Comparison of ENCODE assay signal across 27 mouse cellular contexts in the genomic region with DNA sequence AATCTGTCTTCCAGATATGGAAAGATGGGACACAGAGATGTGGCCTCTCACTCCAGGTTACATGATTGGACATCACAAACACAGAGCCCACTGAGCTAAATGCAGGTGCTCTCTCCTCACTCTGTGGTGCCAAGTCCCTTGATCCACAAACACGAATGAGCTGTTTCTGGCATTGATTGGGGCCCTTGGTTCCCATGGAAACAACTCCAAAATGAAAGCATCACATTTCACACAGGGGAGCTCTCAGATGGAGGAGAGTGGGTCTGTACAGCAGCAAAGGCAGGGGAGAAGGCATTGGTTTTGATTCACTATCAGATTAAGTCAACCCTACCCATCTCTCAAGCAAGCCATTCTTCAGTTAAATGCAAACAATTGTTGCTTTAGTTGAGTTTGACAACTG. TPM values are rescaled to one million over a fixed set of nuclear protein-coding genes. Genes with fewer than 3 reads are reported as not detected.
A peak's percentile ranks its signal among the peaks of the same experiment; 100 is the strongest.
DNase-seq lines count a peak whose midpoint lies in the region; ATAC-seq and TF ChIP-seq lines count a peak whose summit lies in the region.
"Had no signal": no experiment of that assay in that cellular context is flagged by ENCODE, and none has a peak within 500 bp of the region (broad histone marks: within the 10 kb centered on the region; RNA-seq: fewer than 3 reads in every experiment).

No protein-coding gene starts in this region.

- ATAC-seq in embryonic facial prominence, embryonic 14.5 days (ENCODE audit: low read depth), result no peak
- ATAC-seq: liver, postnatal 0 days; lung, postnatal 0 days had no signal

- H3K4me2 ChIP-seq in embryonic facial prominence, embryonic 14.5 days (ENCODE audit: low read depth, low read length), result no peak overlapping the region
- H3K4me2 ChIP-seq: heart, embryonic 12.5 days; limb, embryonic 12.5 days; liver, embryonic 11.5 days; neural tube, embryonic 15.5 days had no signal

- TF ChIP-seq CTCF in gastrocnemius, adult 2 months (IDR thresholded peaks at IDR 0.05), result no peak

- no peak overlapping the region for H3K9ac ChIP-seq in embryonic facial prominence, embryonic 14.5 days (ENCODE audit: low read depth, low read length)
- H3K9ac ChIP-seq: heart, embryonic 12.5 days; limb, embryonic 12.5 days; liver, postnatal 0 days; neural tube, embryonic 15.5 days had no signal

- intact Hi-C loops in gastrocnemius, adult 2 months (cut with DNase I), result no loop called here

- H3K4me3 ChIP-seq in embryonic facial prominence, embryonic 14.5 days (ENCODE audit: low read depth, low read length), result no peak overlapping the region
- no peak overlapping the region for H3K4me3 ChIP-seq in gastrocnemius, adult 2 months
- H3K4me3 ChIP-seq: heart, embryonic 12.5 days; hindbrain, embryonic 10.5 days; limb, embryonic 12.5 days; neural tube, embryonic 15.5 days had no signal

- H3K27me3 ChIP-seq in embryonic facial prominence, embryonic 14.5 days (replicated peaks; ENCODE audit: control insufficient read depth, insufficient read depth, low read length), result no peaks in the 10 kb centered on the region
- H3K27me3 ChIP-seq: heart, embryonic 12.5 days; limb, embryonic 12.5 days; neural tube, embryonic 15.5 days had no signal

- 14% methylated on average over 1 of the region's 1 CpGs for WGBS in embryonic facial prominence, embryonic 14.5 days

- no peaks in the 10 kb centered on the region for H3K9me3 ChIP-seq in embryonic facial prominence, embryonic 14.5 days (ENCODE audit: control insufficient read depth, low read length)
- H3K9me3 ChIP-seq: heart, embryonic 12.5 days; hindbrain, embryonic 10.5 days; limb, embryonic 12.5 days; neural tube, embryonic 15.5 days had no signal

- no peaks in the 10 kb centered on the region for H3K4me1 ChIP-seq in embryonic facial prominence, embryonic 14.5 days (ENCODE audit: control insufficient read depth, insufficient read depth, low read length)

- no peak overlapping the region for H3K27ac ChIP-seq in embryonic facial prominence, embryonic 14.5 days (replicated peaks; ENCODE audit: low read depth, low read length)
- H3K27ac ChIP-seq in gastrocnemius, adult 2 months, result no peak overlapping the region
- H3K27ac ChIP-seq: hindbrain, embryonic 10.5 days; kidney, postnatal 0 days; limb, embryonic 12.5 days; neural tube, embryonic 15.5 days; stomach, postnatal 0 days had no signal

- peak; percentile 24 for DNase-seq in embryo, embryonic 11 days
- DNase-seq in embryo, embryonic 10 days (ENCODE audit: low spot score), result no peak
- peak; percentile 11 for DNase-seq in layer of hippocampus, adult 9-11 months
- DNase-seq in layer of hippocampus, postnatal 25 days (ENCODE audit: extremely low spot score in 1 of 2, low spot score in 1 of 2), result no peak
- DNase-seq in brain, adult 2 months (ENCODE audit: low read depth, low spot score), result peak; percentile 25
- DNase-seq in embryonic facial prominence, embryonic 14.5 days (ENCODE audit: low spot score), result peak; percentile 16
- DNase-seq in heart, adult 8-10 months (ENCODE audit: low spot score), result no peak
- no peak for DNase-seq in gastrocnemius, adult 2 months
- DNase-seq: adrenal gland, postnatal 10 days; cerebellum, adult 11 months; cerebellum, postnatal 10 days; heart, adult 11 months; heart, postnatal 10 days; kidney, adult 2 months; liver, postnatal 0 days; right cerebral cortex, adult 18-20 months; thymus, adult 2 months; thymus, postnatal 4 days had no signal

- no peaks in the 10 kb centered on the region for H3K36me3 ChIP-seq in embryonic facial prominence, embryonic 14.5 days (ENCODE audit: control insufficient read depth, insufficient read depth, low read length)
- H3K36me3 ChIP-seq: heart, embryonic 12.5 days; hindbrain, embryonic 10.5 days; limb, embryonic 12.5 days; neural tube, embryonic 15.5 days had no signal

RNA-seq across cellular contexts. Expression of a gene that starts 51.3 kb away (rescaled TPM):
- 10 to 100 TPM; 66.7 to 71.6 TPM for total RNA-seq in layer of hippocampus, postnatal 25 days (2021)
- polyA plus RNA-seq in embryonic facial prominence, embryonic 14.5 days (2014; fragmentation: Nextera tagmentation; extraction: Ambion mirVana), result 1.3 and 1.7 TPM in 2 replicates
- total RNA-seq in heart, adult 8-10 months (2022), result not detected
- total RNA-seq in gastrocnemius, adult 2 months (2021), result not detected
- total RNA-seq: gastrocnemius, adult 8-10 months; heart, postnatal 10 days had no signal
- polyA plus RNA-seq: kidney, adult 2 months; kidney, postnatal 0 days; liver, postnatal 0 days; thymus, adult 2 months had no signal

Comparison
In these comparisons a context has a peak if more than half of its experiments do, and no peak if none do; other contexts are left out.
1. DNase-seq: peak in embryo, embryonic 11 days (single experiment), layer of hippocampus, adult 9-11 months (single experiment), brain, adult 2 months (single experiment) and embryonic facial prominence, embryonic 14.5 days (single experiment); none in embryo, embryonic 10 days (single experiment), layer of hippocampus, postnatal 25 days (0 of 2), heart, adult 8-10 months (single experiment) and gastrocnemius, adult 2 months (single experiment).
2. RNA of a gene that starts 51.3 kb away (total RNA-seq): 66.7 to 71.6 TPM in layer of hippocampus, postnatal 25 days; not detected in heart, adult 8-10 months and not detected in gastrocnemius, adult 2 months; every median in the first group is over 10 times any median in the second.